Comparison of ENCODE assay signal across 9 mouse cellular contexts in genomic region chr5:128439828-128440227, GRCm38 (mm10). TPM values are rescaled to one million over a fixed set of nuclear protein-coding genes. Genes with fewer than 3 reads are reported as not detected.
DNase-seq lines count a peak whose midpoint lies in the region; ATAC-seq and TF ChIP-seq lines count a peak whose summit lies in the region.
"Had no signal": no experiment of that assay in that cellular context is flagged by ENCODE, and none has a peak within 500 bp of the region (broad histone marks: within the 10 kb centered on the region; RNA-seq: fewer than 3 reads in every experiment).

No protein-coding gene starts in this region.

- H3K27ac ChIP-seq in forebrain, embryonic 11.5 days (ENCODE audit: low read depth, low read length), result no peak overlapping the region
- H3K27ac ChIP-seq in kidney, embryonic 14.5 days (ENCODE audit: low read depth, low read length), result no peak overlapping the region
- H3K27ac ChIP-seq in liver, adult 2 months (replicated peaks; ENCODE audit: insufficient read depth, low read depth, low read length), result no peak overlapping the region
- H3K27ac ChIP-seq in neural tube, embryonic 13.5 days (replicated peaks), result no peak overlapping the region

- no peak overlapping the region for H3K9ac ChIP-seq in forebrain, embryonic 11.5 days (ENCODE audit: low read length)
- H3K9ac ChIP-seq in kidney, embryonic 14.5 days (ENCODE audit: low read depth, low read length), result no peak overlapping the region
- no peak overlapping the region for H3K9ac ChIP-seq in liver, adult 2 months (ENCODE audit: low read depth, low read length)
- no peak overlapping the region for H3K9ac ChIP-seq in neural tube, embryonic 13.5 days

- H3K36me3 ChIP-seq in forebrain, embryonic 11.5 days (ENCODE audit: control insufficient read depth, insufficient read depth, low read length), result no peaks in the 10 kb centered on the region
- no peaks in the 10 kb centered on the region for H3K36me3 ChIP-seq in kidney, embryonic 14.5 days (ENCODE audit: control insufficient read depth, insufficient read depth, low read length)
- H3K36me3 ChIP-seq in liver, adult 2 months (ENCODE audit: control insufficient read depth, insufficient read depth, low read length), result no peaks in the 10 kb centered on the region
- H3K36me3 ChIP-seq in neural tube, embryonic 13.5 days, result no peaks in the 10 kb centered on the region

- DNase-seq in gastrocnemius, postnatal 14 days, result peak; percentile 29
- DNase-seq in gastrocnemius, postnatal 25 days, result no peak
- DNase-seq in adrenal gland, postnatal 25 days, result peak; percentile 48
- peak; percentile 88 for DNase-seq in forebrain, embryonic 11.5 days (ENCODE audit: low spot score)
- no peak for DNase-seq in liver, adult 2 months (ENCODE audit: extremely low read depth, low read depth, low spot score)
- DNase-seq in thymus, postnatal 4 days, result peak; percentile 67

- TF ChIP-seq CTCF in liver, adult 2 months (IDR thresholded peaks at IDR 0.05; ENCODE audit: low read depth, low read length), result peak; percentile 80

- peak; percentile 63 for ATAC-seq in forebrain, embryonic 11.5 days (replicated peaks; ENCODE audit: low FRiP score)
- ATAC-seq in kidney, embryonic 14.5 days (ENCODE audit: low FRiP score, low TSS enrichment), result 0 out of 2 replicates have a peak, but pooled peaks have one; percentile 52
- peak; percentile 63 for ATAC-seq in neural tube, embryonic 13.5 days (ENCODE audit: low read depth)

- intact Hi-C loops in gastrocnemius, postnatal 14 days (cut with DNase I; ENCODE audit: low total_unique reads), result no loop called here

- 1% methylated on average over 5 of the region's 5 CpGs for WGBS in forebrain, embryonic 11.5 days
- WGBS in kidney, embryonic 14.5 days, result 0% methylated on average over 5 of the region's 5 CpGs
- under 1% methylated on average over 5 of the region's 5 CpGs for WGBS in liver, adult 2 months
- 0% methylated on average over 5 of the region's 5 CpGs for WGBS in neural tube, embryonic 13.5 days

- TF ChIP-seq POLR2A in liver, adult 2 months (IDR thresholded peaks at IDR 0.05; ENCODE audit: extremely low read depth, insufficient read depth, low read length), result no peak

- H3K4me3 ChIP-seq in forebrain, embryonic 11.5 days (ENCODE audit: low read depth, low read length), result no peak overlapping the region
- H3K4me3 ChIP-seq in kidney, embryonic 14.5 days (ENCODE audit: low read length), result no peak overlapping the region
- H3K4me3 ChIP-seq in liver, adult 2 months (ENCODE audit: insufficient read depth, low read depth, low read length), result no peak overlapping the region
- H3K4me3 ChIP-seq in neural tube, embryonic 13.5 days, result no peak overlapping the region

- H3K79me2 ChIP-seq in liver, adult 2 months (ENCODE audit: control insufficient read depth, insufficient read depth, low read length), result no peaks in the 10 kb centered on the region

- 0 out of 2 replicates have a peak, but pooled peaks cover 2% of the 10 kb centered on the region for H3K4me1 ChIP-seq in forebrain, embryonic 11.5 days (replicated peaks; ENCODE audit: control insufficient read depth, insufficient read depth, low read length)
- H3K4me1 ChIP-seq in kidney, embryonic 14.5 days (ENCODE audit: control insufficient read depth, insufficient read depth, low read length), result no peaks in the 10 kb centered on the region
- no peaks in the 10 kb centered on the region for H3K4me1 ChIP-seq in liver, adult 2 months (ENCODE audit: control insufficient read depth, insufficient read depth, low read length)
- H3K4me1 ChIP-seq in neural tube, embryonic 13.5 days (replicated peaks), result peaks cover 11% of the 10 kb centered on the region

- H3K4me2 ChIP-seq in forebrain, embryonic 11.5 days (ENCODE audit: low read depth, low read length, severe bottlenecking), result no peak overlapping the region
- H3K4me2 ChIP-seq in kidney, embryonic 14.5 days (replicated peaks; ENCODE audit: low read depth, low read length), result no peak overlapping the region
- no peak overlapping the region for H3K4me2 ChIP-seq in neural tube, embryonic 13.5 days

- H3K9me3 ChIP-seq in forebrain, embryonic 11.5 days (ENCODE audit: control insufficient read depth, low read length), result no peaks in the 10 kb centered on the region
- H3K9me3 ChIP-seq in kidney, embryonic 14.5 days (ENCODE audit: control insufficient read depth, low read length), result no peaks in the 10 kb centered on the region
- H3K9me3 ChIP-seq in neural tube, embryonic 13.5 days, result no peaks in the 10 kb centered on the region

- H3K27me3 ChIP-seq in forebrain, embryonic 11.5 days (ENCODE audit: control insufficient read depth, insufficient read depth, low read length), result peaks cover 15% of the 10 kb centered on the region
- peaks cover 60% of the 10 kb centered on the region for H3K27me3 ChIP-seq in kidney, embryonic 14.5 days (ENCODE audit: control insufficient read depth, insufficient read depth, low read length)
- no peaks in the 10 kb centered on the region for H3K27me3 ChIP-seq in liver, adult 2 months (ENCODE audit: control insufficient read depth, insufficient read depth, low read length)
- H3K27me3 ChIP-seq in neural tube, embryonic 13.5 days, result peaks cover 90% of the 10 kb centered on the region

RNA-seq across cellular contexts. Expression of gene Tmem132d, which starts 7.0 kb away (rescaled TPM):
- under 1 TPM in 1 of 2 experiments, not detected in 1; 0.07 TPM for total RNA-seq in gastrocnemius, postnatal 14 days (2021)
- under 1 TPM in 1 of 2 experiments, not detected in 1; 0.05 TPM for total RNA-seq in gastrocnemius, postnatal 25 days (2021)
- total RNA-seq in adrenal gland, postnatal 25 days (2021), result not detected in 2 replicates
- polyA plus RNA-seq in forebrain, embryonic 11.5 days (2014; fragmentation: Nextera tagmentation; extraction: Ambion mirVana), result 0.56 and 1.1 TPM in 2 replicates
- polyA plus RNA-seq in kidney, embryonic 14.5 days (2014; fragmentation: Nextera tagmentation; extraction: Ambion mirVana), result 0.20 and 0.34 TPM in 2 replicates
- total RNA-seq in liver, adult 2 months (2014; rRNA removed), result not detected in 2 replicates
- not detected in 2 replicates for polyA plus RNA-seq in liver, adult 2 months (2012; rRNA removed)
- polyA plus RNA-seq in neural tube, embryonic 13.5 days (2015; fragmentation: Nextera tagmentation; extraction: Ambion mirVana), result 1.7 and 2.0 TPM in 2 replicates
- polyA plus RNA-seq: C2C12 had no signal

Comparison
In these comparisons a context has a peak if more than half of its experiments do, and no peak if none do; other contexts are left out.
1. DNase-seq: peak in gastrocnemius, postnatal 14 days (single experiment), adrenal gland, postnatal 25 days (single experiment), forebrain, embryonic 11.5 days (single experiment) and thymus, postnatal 4 days (single experiment); none in gastrocnemius, postnatal 25 days (single experiment) and liver, adult 2 months (single experiment).
2. Peak in every context shown above with its lines, with median percentiles within 50 percentile points of each other: ATAC-seq.